Mouse (Mus musculus) fibroblast of lung, adult 2 months (primary cell): ENCODE data around the gene Vmn1r80.
"Not testable (repeated sequence)": the region's sequence is repeated elsewhere in the genome, so short reads cannot be mapped to it uniquely, and the experiment has no call there.

Experiments used
- DNase-seq: peaks from one replicate; pipeline ENCODE4 v3.0.0-alpha.2; 2011; ENCODE audit warnings: low read depth

Vmn1r80 gene

GRCm38 (mm10) chr7:12188986-12189385, at the start of gene Vmn1r80:
Vmn1r80 (plus strand) TSS chr7:12189286.
- no peak for DNase-seq

GRCm38 (mm10) chr7:12149957-12150356, 39.1 kb upstream of the Vmn1r80 start, which contains the start of gene Vmn1r78:
Vmn1r78 (plus strand) TSS chr7:12150257.
- no peak for DNase-seq

- DNase-seq, result not testable (repeated sequence)
These were observed 32.6 kb upstream of the Vmn1r80 start for GRCm38 (mm10) chr7:12156463-12156862.

GRCm38 (mm10) chr7:12170979-12171378, 18.1 kb upstream of the Vmn1r80 start, which contains the start of gene Vmn1r79:
Vmn1r79 (plus strand) TSS chr7:12171279.
- not testable (repeated sequence) for DNase-seq

GRCm38 (mm10) chr7:12172926-12173325, 16.2 kb upstream of the Vmn1r80 start:
- DNase-seq, result not testable (repeated sequence)

- no peak for DNase-seq
These were observed 15.1 kb downstream of the Vmn1r80 start for GRCm38 (mm10) chr7:12204141-12204540.
